In the genomic region with DNA sequence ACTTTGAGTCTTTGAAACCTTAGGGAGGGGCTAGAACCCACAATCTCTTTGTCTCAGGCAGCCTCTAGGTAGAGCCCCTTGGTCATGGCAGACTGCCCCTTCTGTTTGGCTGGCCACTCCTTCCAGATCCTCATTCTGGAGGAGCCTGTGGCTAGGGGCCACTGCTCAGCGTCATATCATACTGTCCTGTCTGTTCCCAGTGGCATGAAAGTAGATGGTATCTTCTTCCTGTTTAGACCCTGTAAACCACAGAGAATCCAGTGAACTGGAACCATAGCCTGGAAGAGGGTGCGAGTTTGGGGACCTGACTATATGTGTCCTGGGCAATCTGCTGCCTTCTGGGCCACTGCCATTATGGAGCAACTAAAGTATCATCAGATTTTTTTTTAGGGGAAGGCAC, we compare ENCODE assay signal across 17 mouse cellular contexts. TPM values are rescaled to one million over a fixed set of nuclear protein-coding genes. Genes with fewer than 3 reads are reported as not detected.
"Had no signal": no experiment of that assay in that cellular context is flagged by ENCODE, and none has a peak within 500 bp of the region (broad histone marks: within the 10 kb centered on the region; RNA-seq: fewer than 3 reads in every experiment).

No protein-coding gene starts in this region.

RNA-seq across cellular contexts. Expression of a gene that starts 0.8 kb away (rescaled TPM):
- total RNA-seq: megakaryocyte, adult 5-6 weeks had no signal
- polyA plus RNA-seq: liver, postnatal 0 days; lung, adult 2 months; lung, embryonic 15.5 days; lung, postnatal 0 days; macrophage; midbrain, embryonic 11.5 days; midbrain, embryonic 13.5 days; midbrain, embryonic 16.5 days; myocyte; neural tube, embryonic 11.5 days; neural tube, embryonic 13.5 days; neural tube, embryonic 15.5 days; stomach, embryonic 14.5 days; stomach, embryonic 16.5 days had no signal

RNA-seq across cellular contexts. Expression of a gene that starts 29.2 kb away (rescaled TPM):
- total RNA-seq: megakaryocyte, adult 5-6 weeks had no signal
- polyA plus RNA-seq: liver, postnatal 0 days; lung, adult 2 months; lung, embryonic 15.5 days; lung, postnatal 0 days; macrophage; midbrain, embryonic 11.5 days; midbrain, embryonic 13.5 days; midbrain, embryonic 16.5 days; myocyte; neural tube, embryonic 11.5 days; neural tube, embryonic 13.5 days; small intestine, adult 2 months; stomach, embryonic 14.5 days; stomach, embryonic 16.5 days; thymus, postnatal 0 days had no signal
